Mouse (Mus musculus) lung, adult 2 months (tissue): Measurements from ENCODE around the gene Acly.

Experiments used
- CTCF ChIP-seq: fragments of 200-500 bp; IDR thresholded peaks from 2 replicates; pipeline ENCODE4 v1.5.1; 2011; ENCODE audit warnings: mild to moderate bottlenecking, low read length, control low read depth; ENCODE audit not compliant: insufficient read depth
- POLR2A ChIP-seq: fragments of 200-500 bp; IDR thresholded peaks from 2 replicates; pipeline ENCODE4 v1.6.1; 2011; ENCODE audit warnings: low read depth, mild to moderate bottlenecking, control low read depth, low read length, borderline replicate concordance; ENCODE audit errors: extremely low read depth

DNA sequence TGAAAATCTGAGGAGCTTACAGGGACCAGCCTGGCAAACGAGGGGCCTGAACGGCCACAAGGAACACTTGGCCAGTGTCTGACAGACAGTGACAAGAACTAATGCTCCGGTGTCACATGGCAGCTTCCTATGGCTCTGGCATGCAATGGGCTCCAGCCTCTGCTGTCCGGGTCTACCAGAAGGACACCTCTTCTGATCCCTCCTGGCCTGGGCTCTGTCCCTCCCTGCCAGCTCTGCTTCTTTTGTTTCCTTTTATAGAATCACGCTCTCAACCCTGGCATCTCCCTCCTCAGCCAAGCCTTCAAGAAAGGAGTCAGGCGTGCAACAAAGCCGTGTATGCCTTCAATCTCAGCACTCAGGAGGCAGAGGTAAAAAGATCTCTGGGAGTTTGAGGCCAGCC is 97.7 kb downstream of the Acly start:
- TF ChIP-seq CTCF (no peak), POLR2A (no peak)
